Mouse (Mus musculus): Measurements from ENCODE around the gene Bricd5. TPM values are rescaled to one million over a fixed set of nuclear protein-coding genes. Genes with fewer than 3 reads are reported as not detected.

Gene Bricd5
- polyA plus RNA-seq, 1 experiment from 2014 or later: not detected

DNA sequence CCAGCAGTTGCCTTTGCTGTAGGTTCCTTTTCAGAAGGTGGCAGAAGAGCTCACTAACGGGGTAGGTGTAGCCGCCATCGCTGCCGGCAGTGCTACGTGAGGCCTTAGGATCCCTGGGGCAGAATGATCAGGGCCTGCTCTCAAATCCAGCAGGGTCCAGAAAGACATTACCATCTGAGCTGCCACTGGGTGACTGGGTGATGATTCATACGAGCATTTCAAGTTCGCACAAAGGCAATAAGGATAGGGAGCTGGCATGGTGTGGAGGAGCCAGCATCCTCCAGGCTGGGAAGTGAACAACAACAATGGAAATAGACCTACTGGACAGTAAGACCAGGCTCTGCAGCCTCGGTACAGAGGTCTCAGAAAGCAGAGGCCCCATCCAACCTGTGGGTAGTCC is 33.3 kb upstream of the Bricd5 start:
- Histone ChIP-seq H3K27me3 (ENCODE audit: control insufficient read depth, insufficient read depth, low read length) (no peaks in the 10 kb centered on the region), H3K9me3 (ENCODE audit: control insufficient read depth, low read depth, low read length) (no peaks in the 10 kb centered on the region), H3K4me2 (replicated peaks; ENCODE audit: low read depth, low read length) (no peak overlapping the region), H3K36me3 (ENCODE audit: control insufficient read depth, insufficient read depth, low read length) (peaks cover 57% of the 10 kb centered on the region), H3K4me3 (ENCODE audit: low read depth, low read length) (no peak overlapping the region), H3K4me1 (ENCODE audit: control insufficient read depth, insufficient read depth, low read length) (no peaks in the 10 kb centered on the region), H3K9ac (replicated peaks; ENCODE audit: low read depth, low read length) (no peak overlapping the region), H3K27ac (ENCODE audit: low read length) (no peak overlapping the region)
- 89% methylated on average over 8 of the region's 8 CpGs for WGBS
- no peak for ATAC-seq (ENCODE audit: insufficient number of reproducible peaks, insufficient read depth, low FRiP score, low read depth)

DNA sequence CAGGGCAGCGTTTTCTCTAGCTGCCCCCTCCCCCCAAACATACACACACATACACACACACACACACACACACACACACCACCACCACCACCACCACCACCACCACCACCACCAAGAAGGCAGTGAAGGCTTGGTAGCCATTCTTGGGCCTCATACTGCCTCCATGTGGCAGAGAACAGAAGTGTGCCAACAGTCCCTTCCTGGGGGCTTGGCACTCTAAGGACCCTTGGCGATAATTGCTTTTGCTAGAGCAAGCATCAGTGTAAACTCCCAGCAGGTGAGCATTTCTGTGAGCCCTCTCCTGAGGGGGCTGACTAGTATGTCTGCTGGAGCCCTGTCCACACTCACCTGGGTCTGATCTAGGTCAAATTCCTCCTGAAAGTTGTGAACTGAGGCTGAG is 32.5 kb upstream of the Bricd5 start:
- H3K4me3 ChIP-seq (ENCODE audit: low read depth, low read length): no peak overlapping the region
- 56% methylated on average over 2 of the region's 2 CpGs for WGBS

DNA sequence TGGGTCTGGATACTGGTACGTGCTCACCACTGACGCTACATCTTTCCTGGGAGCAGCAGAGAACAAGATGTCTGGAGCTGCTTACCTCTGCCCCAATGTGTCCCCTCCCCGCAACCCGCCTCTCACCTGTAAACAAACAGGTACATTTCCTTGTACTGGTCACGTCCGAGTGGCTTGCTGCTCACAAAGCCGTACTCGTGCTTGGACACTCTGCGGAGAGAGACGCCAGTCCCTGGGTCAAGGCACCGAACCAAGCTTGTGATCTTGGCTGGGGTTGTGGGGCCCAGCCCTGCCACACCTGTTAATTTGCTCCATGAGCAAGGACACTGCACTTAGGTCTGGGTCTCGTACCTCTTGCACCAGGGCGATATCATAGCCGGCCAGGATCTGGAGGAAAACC is 31.6 kb upstream of the Bricd5 start:
- no peak overlapping the region for H3K27ac ChIP-seq (ENCODE audit: low read length)
- no peak for ATAC-seq (ENCODE audit: insufficient number of reproducible peaks, insufficient read depth, low FRiP score, low read depth)
- H3K9me3 ChIP-seq (ENCODE audit: control insufficient read depth, low read depth, low read length): no peaks in the 10 kb centered on the region
- H3K4me1 ChIP-seq (ENCODE audit: control insufficient read depth, insufficient read depth, low read length): no peaks in the 10 kb centered on the region
- 84% methylated on average over 14 of the region's 14 CpGs for WGBS
- peaks cover 68% of the 10 kb centered on the region for H3K36me3 ChIP-seq (ENCODE audit: control insufficient read depth, insufficient read depth, low read length)
- no peak overlapping the region for H3K4me3 ChIP-seq (ENCODE audit: low read depth, low read length)
- H3K9ac ChIP-seq (replicated peaks; ENCODE audit: low read depth, low read length): no peak overlapping the region
- H3K4me2 ChIP-seq (replicated peaks; ENCODE audit: low read depth, low read length): no peak overlapping the region
- H3K27me3 ChIP-seq (ENCODE audit: control insufficient read depth, insufficient read depth, low read length): no peaks in the 10 kb centered on the region

More for the DNA sequence above, 32.5 kb upstream of the Bricd5 start:
- no peaks in the 10 kb centered on the region for H3K27me3 ChIP-seq (ENCODE audit: control insufficient read depth, insufficient read depth, low read length)
- no peaks in the 10 kb centered on the region for H3K9me3 ChIP-seq (ENCODE audit: control insufficient read depth, low read depth, low read length)
- no peak overlapping the region for H3K9ac ChIP-seq (replicated peaks; ENCODE audit: low read depth, low read length)
- H3K36me3 ChIP-seq (ENCODE audit: control insufficient read depth, insufficient read depth, low read length): peaks cover 61% of the 10 kb centered on the region
- H3K4me1 ChIP-seq (ENCODE audit: control insufficient read depth, insufficient read depth, low read length): no peaks in the 10 kb centered on the region
- no peak for ATAC-seq (ENCODE audit: insufficient number of reproducible peaks, insufficient read depth, low FRiP score, low read depth)
- no peak overlapping the region for H3K27ac ChIP-seq (ENCODE audit: low read length)
- H3K4me2 ChIP-seq (replicated peaks; ENCODE audit: low read depth, low read length): no peak overlapping the region

DNA sequence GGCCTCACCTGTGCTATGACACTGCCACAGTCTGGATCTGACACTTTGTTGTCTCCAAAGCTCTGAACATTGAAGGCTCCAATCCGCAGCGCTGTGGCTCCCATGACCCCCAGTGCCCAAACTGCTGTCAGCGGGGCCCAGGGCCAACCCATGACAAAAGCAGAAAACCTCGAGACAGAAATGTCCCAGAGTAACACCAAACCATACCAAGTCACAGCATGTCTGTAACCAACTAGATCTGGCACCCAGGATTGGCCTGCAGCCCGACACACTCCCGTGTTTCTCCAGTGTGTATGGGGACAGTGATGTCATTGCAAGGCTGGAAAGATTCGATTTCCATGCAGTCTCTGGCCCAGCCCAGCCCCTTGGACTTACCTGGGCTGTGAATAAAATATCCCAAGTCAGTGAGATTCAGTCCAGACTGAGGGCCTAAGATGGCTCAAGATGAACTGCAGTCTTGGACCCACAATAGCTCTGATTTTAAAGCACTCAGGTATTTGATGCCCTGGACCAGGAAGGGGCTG is 31.0 kb upstream of the Bricd5 start, which contains the start of gene Dnase1l2:
TSS of gene Dnase1l2 (minus strand) at position 474 of the 524 bp plus-strand sequence.
- H3K9me3 ChIP-seq (ENCODE audit: control insufficient read depth, low read depth, low read length): no peaks in the 10 kb centered on the region
- no peak within 1 kb of the TSS for H3K27ac ChIP-seq (ENCODE audit: low read length)
- peaks cover 69% of the 10 kb centered on the region for H3K36me3 ChIP-seq (ENCODE audit: control insufficient read depth, insufficient read depth, low read length)
- H3K4me1 ChIP-seq (ENCODE audit: control insufficient read depth, insufficient read depth, low read length): no peaks in the 10 kb centered on the region
- H3K4me2 ChIP-seq (replicated peaks; ENCODE audit: low read depth, low read length): no peak within 1 kb of the TSS
- no peak within 1 kb of the TSS for H3K4me3 ChIP-seq (ENCODE audit: low read depth, low read length)
- H3K27me3 ChIP-seq (ENCODE audit: control insufficient read depth, insufficient read depth, low read length): no peaks in the 10 kb centered on the region
- 84% methylated on average over 7 of the region's 7 CpGs for WGBS
- H3K9ac ChIP-seq (replicated peaks; ENCODE audit: low read depth, low read length): no peak within 1 kb of the TSS
- ATAC-seq (ENCODE audit: insufficient number of reproducible peaks, insufficient read depth, low FRiP score, low read depth): no peak

DNA sequence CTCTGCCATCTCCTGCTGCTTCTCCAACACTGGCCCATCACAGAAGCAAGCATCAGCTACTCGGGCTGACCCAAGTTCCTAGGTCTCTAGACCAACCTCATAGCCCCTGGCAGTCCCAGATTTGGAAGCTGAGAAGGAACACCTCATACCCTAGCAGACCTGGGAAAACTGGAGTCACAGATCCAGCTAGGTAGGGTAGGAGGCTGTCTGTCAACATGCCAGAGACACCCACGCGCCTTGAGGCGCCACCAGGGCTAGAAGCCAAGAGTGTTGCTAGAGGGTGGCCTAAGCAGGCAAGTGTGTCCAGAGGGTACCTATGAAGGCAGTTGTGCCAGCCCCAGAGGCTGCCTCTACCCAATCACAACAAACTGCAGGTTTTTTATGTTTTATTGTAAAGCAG is 30.3 kb upstream of the Bricd5 start:
- ATAC-seq (ENCODE audit: insufficient number of reproducible peaks, insufficient read depth, low FRiP score, low read depth): no peak
- no peaks in the 10 kb centered on the region for H3K9me3 ChIP-seq (ENCODE audit: control insufficient read depth, low read depth, low read length)
- 86% methylated on average over 4 of the region's 4 CpGs for WGBS
- H3K27ac ChIP-seq (ENCODE audit: low read length): no peak overlapping the region
- no peak overlapping the region for H3K4me2 ChIP-seq (replicated peaks; ENCODE audit: low read depth, low read length)
- H3K4me1 ChIP-seq (ENCODE audit: control insufficient read depth, insufficient read depth, low read length): no peaks in the 10 kb centered on the region
- no peaks in the 10 kb centered on the region for H3K27me3 ChIP-seq (ENCODE audit: control insufficient read depth, insufficient read depth, low read length)
- peaks cover 76% of the 10 kb centered on the region for H3K36me3 ChIP-seq (ENCODE audit: control insufficient read depth, insufficient read depth, low read length)
- H3K9ac ChIP-seq (replicated peaks; ENCODE audit: low read depth, low read length): no peak overlapping the region
- H3K4me3 ChIP-seq (ENCODE audit: low read depth, low read length): no peak overlapping the region

DNA sequence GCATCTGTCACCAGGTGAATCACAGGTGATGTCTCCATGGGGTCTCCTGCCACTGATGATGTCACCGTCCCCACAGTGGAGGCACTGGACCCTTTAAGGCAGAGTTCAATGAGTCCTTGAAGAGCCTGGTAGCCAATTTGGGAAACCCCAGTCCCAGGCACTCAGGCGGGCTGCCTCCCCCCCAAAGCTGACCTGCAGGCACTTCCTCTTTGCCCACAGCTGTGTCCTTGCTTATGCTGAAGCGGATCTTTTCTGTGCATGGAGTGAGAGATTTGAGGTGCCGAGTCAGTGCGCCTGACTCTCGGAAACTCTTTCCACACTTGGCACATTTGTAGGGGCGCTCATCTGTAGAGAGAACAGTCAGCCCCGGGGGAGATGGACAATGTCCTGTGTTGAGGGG is 27.1 kb upstream of the Bricd5 start:
- Histone ChIP-seq H3K4me3 (ENCODE audit: low read depth, low read length) (no peak overlapping the region), H3K27me3 (ENCODE audit: control insufficient read depth, insufficient read depth, low read length) (no peaks in the 10 kb centered on the region), H3K36me3 (ENCODE audit: control insufficient read depth, insufficient read depth, low read length) (peaks cover 81% of the 10 kb centered on the region), H3K9ac (replicated peaks; ENCODE audit: low read depth, low read length) (no peak overlapping the region), H3K9me3 (ENCODE audit: control insufficient read depth, low read depth, low read length) (no peaks in the 10 kb centered on the region), H3K27ac (ENCODE audit: low read length) (no peak overlapping the region), H3K4me1 (ENCODE audit: control insufficient read depth, insufficient read depth, low read length) (no peaks in the 10 kb centered on the region), H3K4me2 (replicated peaks; ENCODE audit: low read depth, low read length) (no peak overlapping the region)
- 93% methylated on average over 8 of the region's 8 CpGs for WGBS
- no peak for ATAC-seq (ENCODE audit: insufficient number of reproducible peaks, insufficient read depth, low FRiP score, low read depth)

DNA sequence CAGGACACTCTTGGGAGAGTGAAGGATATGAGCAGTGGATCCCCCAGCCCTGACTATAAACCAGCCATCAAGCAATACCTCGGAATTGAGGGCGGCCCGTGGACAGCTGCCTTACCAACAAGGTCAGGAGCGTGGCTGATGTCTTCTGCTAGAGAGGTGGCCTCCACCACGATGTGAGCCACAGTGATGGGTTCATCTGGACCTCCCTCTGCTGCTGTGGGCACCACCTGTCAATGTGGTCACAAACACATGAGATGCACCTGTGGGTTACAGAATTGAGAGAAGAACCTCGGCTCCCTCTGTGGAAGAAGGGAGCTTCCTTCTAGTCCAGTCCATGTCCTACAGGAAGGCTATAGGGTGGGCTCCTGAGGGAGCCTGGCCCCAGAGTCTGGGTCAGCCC is 24.2 kb upstream of the Bricd5 start:
- Histone ChIP-seq H3K4me1 (ENCODE audit: control insufficient read depth, insufficient read depth, low read length) (peaks cover 10% of the 10 kb centered on the region; the same call in 1 of the 2 replicates), H3K4me2 (replicated peaks; ENCODE audit: low read depth, low read length) (no peak overlapping the region), H3K9me3 (ENCODE audit: control insufficient read depth, low read depth, low read length) (no peaks in the 10 kb centered on the region), H3K9ac (replicated peaks; ENCODE audit: low read depth, low read length) (no peak overlapping the region), H3K36me3 (ENCODE audit: control insufficient read depth, insufficient read depth, low read length) (peaks cover 68% of the 10 kb centered on the region), H3K27me3 (ENCODE audit: control insufficient read depth, insufficient read depth, low read length) (no peaks in the 10 kb centered on the region), H3K4me3 (ENCODE audit: low read depth, low read length) (no peak overlapping the region), H3K27ac (ENCODE audit: low read length) (no peak overlapping the region)
- no peak for ATAC-seq (ENCODE audit: insufficient number of reproducible peaks, insufficient read depth, low FRiP score, low read depth)
- WGBS: 92% methylated on average over 6 of the region's 6 CpGs

DNA sequence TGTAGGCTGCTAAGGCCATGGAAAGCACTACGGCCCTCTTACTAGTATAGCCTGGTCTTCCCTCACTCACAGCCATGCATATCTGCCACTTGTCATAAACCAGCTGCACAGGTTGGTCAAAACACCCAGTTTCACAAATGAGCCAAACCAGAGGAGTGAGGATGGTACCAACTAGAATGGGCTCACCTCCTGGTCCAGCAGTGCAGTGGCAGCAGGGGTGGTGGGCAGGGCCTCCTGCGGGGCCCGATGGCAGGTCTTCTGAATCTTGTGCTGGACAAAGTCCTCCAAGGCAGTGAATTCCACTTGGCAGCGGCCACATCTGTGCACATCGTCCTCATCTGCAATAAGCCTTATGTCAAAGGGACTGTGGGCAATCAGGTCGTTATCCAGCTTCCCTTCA is 22.5 kb upstream of the Bricd5 start:
- Histone ChIP-seq H3K36me3 (ENCODE audit: control insufficient read depth, insufficient read depth, low read length) (peaks cover 50% of the 10 kb centered on the region), H3K4me3 (ENCODE audit: low read depth, low read length) (no peak overlapping the region), H3K9ac (replicated peaks; ENCODE audit: low read depth, low read length) (no peak overlapping the region), H3K27ac (ENCODE audit: low read length) (no peak overlapping the region), H3K4me2 (replicated peaks; ENCODE audit: low read depth, low read length) (no peak overlapping the region), H3K9me3 (ENCODE audit: control insufficient read depth, low read depth, low read length) (no peaks in the 10 kb centered on the region), H3K4me1 (ENCODE audit: control insufficient read depth, insufficient read depth, low read length) (peaks cover 10% of the 10 kb centered on the region; the same call in 1 of the 2 replicates), H3K27me3 (ENCODE audit: control insufficient read depth, insufficient read depth, low read length) (no peaks in the 10 kb centered on the region)
- 95% methylated on average over 6 of the region's 6 CpGs for WGBS
- no peak for ATAC-seq (ENCODE audit: insufficient number of reproducible peaks, insufficient read depth, low FRiP score, low read depth)

DNA sequence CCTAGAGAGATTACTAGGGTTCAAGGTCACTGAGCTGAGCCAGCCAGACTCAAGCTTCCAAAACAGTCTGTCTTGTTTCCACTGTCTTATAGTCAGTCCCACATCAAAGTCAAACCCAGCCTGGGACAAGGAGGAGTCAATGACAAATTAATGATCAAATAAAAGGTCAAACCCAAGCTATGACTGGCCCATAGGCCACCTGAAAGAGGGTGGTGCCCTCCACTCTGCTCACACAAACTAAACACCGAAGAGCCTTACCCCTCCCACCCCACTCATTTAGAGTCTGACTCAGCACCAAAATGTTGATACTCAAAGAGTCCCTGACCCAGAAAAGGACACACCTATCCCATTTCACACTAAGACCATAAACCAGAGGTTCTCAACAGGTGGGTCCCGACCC is 20.3 kb upstream of the Bricd5 start:
- no peak overlapping the region for H3K9ac ChIP-seq (replicated peaks; ENCODE audit: low read depth, low read length)
- H3K36me3 ChIP-seq (ENCODE audit: control insufficient read depth, insufficient read depth, low read length): peaks cover 29% of the 10 kb centered on the region
- H3K4me1 ChIP-seq (ENCODE audit: control insufficient read depth, insufficient read depth, low read length): peaks cover 10% of the 10 kb centered on the region; the same call in 1 of the 2 replicates
- ATAC-seq (ENCODE audit: insufficient number of reproducible peaks, insufficient read depth, low FRiP score, low read depth): no peak
- H3K4me3 ChIP-seq (ENCODE audit: low read depth, low read length): no peak overlapping the region
- H3K27me3 ChIP-seq (ENCODE audit: control insufficient read depth, insufficient read depth, low read length): no peaks in the 10 kb centered on the region
- 66% methylated on average over 2 of the region's 2 CpGs for WGBS
- no peak overlapping the region for H3K27ac ChIP-seq (ENCODE audit: low read length)
- 0 out of 2 replicates have a peak overlapping the region, but pooled peaks have one; percentile 73 for H3K4me2 ChIP-seq (replicated peaks; ENCODE audit: low read depth, low read length)
- H3K9me3 ChIP-seq (ENCODE audit: control insufficient read depth, low read depth, low read length): no peaks in the 10 kb centered on the region

Data from stomach, embryonic 14.5 days (tissue).